Mouse (Mus musculus): ENCODE measurements at regions not wholly inside any gene's neighbourhood (a gene's known extent, or its start where the extent isn't known, plus 50 kb on each side); places are given as distances from the start of the nearest gene placed in this dataset.

DNA sequence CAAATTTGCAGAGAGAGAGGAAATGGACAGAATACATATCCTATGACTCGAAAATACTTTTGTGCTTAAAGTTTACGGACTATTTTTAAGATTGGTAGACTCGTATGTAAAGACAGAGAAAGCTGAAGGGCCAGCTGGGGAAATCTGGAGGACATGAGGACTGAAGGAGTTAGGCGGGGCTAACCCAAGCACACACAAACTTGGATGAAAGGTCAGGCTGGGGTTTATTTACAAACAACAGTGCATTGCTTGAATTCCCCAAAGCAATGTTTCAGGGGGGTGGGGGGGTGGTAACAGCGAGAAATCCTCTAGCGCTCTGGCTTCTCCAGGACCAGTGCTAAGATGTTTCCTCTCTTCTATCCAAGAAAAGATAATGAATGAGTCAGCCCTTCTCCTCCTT is 68.3 kb downstream of the Ptger2 start:
- in situ Hi-C loops (cut with MboI; ENCODE audit: unreplicated experiment in 2 of 2), result no loop called here

DNA sequence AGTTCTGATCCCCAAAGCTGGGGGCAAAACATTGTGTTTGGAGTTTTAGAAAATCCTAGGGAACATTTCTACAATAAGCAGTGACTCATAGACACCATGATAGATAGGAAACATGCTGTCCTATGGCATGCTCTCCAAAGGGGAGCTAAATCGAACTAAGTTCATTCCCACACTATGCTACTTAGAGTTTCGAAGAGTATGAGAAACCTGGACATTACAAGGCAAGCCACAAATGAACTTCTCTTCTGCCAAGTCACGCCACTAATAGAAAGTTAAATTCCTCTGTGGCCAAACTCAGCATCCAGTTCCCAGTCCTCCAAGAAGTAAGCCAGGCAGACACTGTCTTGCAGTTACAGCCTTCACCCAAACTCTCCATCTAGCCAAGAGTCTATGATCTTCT is 73.7 kb downstream of the Ptger2 start:
- in situ Hi-C loops (cut with MboI; ENCODE audit: unreplicated experiment in 2 of 2), result no loop called here

DNA sequence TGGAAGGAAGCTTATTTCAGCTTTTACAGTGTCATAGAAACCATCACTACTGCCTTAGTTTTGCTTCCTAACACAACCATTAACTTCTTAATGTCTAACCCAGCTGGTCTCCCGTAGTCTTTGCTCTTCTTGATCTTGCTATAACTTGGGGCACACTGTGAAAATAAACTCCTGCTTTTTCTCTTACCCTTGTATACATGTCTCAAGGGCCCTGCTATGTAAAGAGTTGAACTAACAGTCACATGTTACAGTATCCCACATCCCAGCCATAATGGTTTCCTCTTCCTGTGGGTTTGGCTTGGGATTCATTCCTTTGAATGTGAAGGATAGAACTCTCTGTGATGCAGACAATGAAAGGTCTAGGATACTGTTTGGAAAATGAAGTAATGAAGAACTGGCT is 76.5 kb downstream of the Ptger2 start:
- in situ Hi-C loops (cut with MboI; ENCODE audit: unreplicated experiment in 2 of 2), result no loop called here

DNA sequence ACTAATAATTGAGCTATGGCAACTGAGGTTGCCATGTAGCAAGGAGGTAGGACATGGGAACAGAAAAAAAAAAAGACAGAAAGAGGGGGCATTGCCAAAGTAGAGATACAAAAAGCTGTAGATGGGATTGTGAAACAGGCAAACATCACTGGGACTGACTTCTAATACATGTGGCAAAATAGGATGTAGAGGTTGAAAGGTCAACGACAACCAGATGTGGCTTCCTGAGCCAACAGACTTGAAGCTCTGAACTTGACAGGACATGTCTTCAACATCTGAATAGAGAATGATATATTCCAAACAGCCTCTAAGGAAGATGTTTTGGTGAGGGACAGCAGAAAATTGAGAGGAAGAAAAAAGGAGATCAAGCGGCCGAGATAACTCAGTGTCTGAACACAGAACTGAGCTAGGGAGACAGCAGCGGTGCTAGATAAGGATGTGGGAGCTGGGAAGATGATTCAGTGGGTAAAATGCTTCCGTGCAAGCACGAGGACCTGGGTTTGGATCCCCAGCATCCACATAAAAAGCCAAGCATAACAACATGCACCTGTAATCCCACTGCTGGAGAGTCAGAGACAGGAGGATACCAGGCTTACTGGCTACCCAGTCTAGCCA is 81.7 kb downstream of the Ptger2 start:
- in situ Hi-C loops (cut with MboI; ENCODE audit: unreplicated experiment in 2 of 2), result no loop called here

DNA sequence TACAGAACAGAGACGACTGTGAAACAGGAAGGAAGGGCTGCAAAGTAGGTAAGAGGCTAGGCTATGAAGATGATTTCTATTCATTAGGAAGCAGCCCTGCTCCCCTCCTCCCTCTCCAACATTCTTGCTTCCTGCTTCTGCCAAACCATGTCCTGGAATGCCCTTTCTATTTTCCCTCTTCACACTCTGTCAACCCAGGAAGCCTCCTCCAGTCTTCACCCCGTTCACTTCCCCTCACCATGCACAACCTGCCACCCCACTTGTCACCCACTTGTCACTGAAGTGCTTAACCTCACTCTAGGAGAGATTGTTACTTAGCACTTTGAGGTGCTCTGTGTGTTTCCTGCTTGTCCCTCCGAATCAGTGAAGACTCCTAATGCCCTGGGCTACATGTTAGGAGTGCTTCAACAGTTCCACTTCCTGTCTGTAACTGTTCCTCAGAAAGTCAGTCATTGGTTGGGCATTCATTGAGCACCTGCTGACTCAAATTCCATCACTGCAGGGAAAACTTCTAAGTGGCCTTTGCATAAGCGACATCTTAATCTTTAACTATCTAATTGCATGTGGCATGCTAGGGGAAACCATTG is 87.0 kb downstream of the Ptger2 start:
- in situ Hi-C loops (cut with MboI; ENCODE audit: unreplicated experiment in 2 of 2), result loop anchor here in 1 of 2 experiments (25.0 kb wide), 1 partner anchor 1962 kb away; no protein-coding TSS in a partner anchor

DNA sequence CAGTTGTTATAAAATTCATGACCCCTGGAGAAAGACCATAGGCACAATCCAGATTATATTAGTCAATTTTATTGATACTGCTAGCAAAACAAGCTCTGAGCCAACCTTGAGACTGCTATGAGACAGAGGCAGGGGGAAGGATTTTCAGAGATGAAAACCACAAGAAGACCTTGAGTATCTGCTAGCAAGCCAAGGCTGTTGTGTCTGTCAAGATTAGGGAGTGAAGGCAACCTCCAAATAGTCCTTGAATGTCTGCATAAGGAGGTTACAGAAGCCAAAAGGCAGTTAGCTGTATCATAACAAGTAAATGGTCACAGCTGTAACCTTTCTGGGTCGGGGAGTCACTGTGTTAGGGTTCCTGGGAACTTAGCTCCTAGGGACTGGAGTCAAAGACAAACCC is 89.2 kb downstream of the Ptger2 start:
- in situ Hi-C loops (cut with MboI; ENCODE audit: unreplicated experiment in 2 of 2), result loop anchor here in 1 of 2 experiments (25.0 kb wide), 1 partner anchor 1960 kb away; no protein-coding TSS in a partner anchor

DNA sequence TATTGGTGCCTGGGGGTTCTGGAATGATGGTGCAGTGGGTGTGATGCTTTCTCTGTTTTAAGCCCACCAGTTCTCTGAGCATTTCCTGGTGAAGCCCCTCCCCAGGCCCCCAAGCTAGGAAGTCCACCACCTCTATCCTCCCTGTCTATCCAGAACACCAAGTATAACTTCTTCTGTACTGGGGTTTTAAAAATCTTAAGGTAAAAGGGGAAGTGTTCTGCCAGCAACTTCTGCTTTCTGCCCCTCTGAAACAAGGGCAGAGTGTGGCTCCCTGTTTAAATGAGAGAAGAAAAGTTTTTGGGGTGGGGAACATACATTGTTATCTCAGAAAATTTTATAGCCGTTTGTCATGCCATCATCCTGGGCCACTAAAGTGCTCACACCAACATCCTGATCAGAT is 91.8 kb downstream of the Ptger2 start:
- in situ Hi-C loops (cut with MboI; ENCODE audit: unreplicated experiment in 2 of 2), result loop anchor here in 1 of 2 experiments (25.0 kb wide), 1 partner anchor 1958 kb away; no protein-coding TSS in a partner anchor

DNA sequence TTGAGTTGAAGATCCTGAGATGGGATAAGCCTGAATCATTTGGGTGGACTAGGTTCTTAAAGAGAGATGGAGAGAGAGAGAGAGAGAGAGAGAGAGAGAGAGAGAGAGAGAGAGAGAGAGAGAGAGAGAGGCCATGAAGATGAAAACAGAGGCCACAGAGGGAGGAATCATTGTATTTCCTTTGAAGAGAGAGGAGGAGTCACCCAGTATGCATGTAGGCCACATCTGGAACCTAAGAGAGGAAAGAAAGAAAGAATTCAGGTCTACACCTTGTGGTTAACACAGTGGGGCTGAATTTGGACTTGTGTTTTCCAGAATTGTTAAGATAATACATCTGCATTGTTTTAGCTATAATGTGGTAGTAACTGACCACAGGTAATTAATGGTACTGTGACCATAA is 92.2 kb downstream of the Ptger2 start:
- in situ Hi-C loops (cut with MboI; ENCODE audit: unreplicated experiment in 2 of 2), result loop anchor here in 1 of 2 experiments (25.0 kb wide), 1 partner anchor 1957 kb away; no protein-coding TSS in a partner anchor

DNA sequence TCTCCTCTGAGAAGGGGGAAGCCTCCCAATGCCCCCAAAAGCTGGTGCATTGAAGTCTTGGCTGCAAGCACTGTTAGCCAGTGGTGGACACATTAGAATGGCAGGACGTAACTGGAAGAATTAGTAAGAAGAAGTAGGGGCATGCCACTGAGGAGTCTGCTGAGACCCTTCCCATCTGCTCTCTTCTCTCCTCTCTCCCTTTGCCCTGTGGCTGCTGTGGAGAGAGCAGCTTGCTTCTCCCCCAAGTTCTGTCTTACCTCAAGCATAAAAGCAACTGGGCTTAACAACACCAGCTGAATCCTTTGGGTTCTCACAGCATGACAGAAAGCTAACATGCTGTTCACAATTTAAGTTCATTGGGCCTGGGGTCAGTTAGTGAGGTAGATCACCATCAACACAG is 95.1 kb downstream of the Ptger2 start:
- in situ Hi-C loops (cut with MboI; ENCODE audit: unreplicated experiment in 2 of 2), result loop anchor here in 1 of 2 experiments (25.0 kb wide), 1 partner anchor 1954 kb away; no protein-coding TSS in a partner anchor
